Comparison of ENCODE assay signal across 8 mouse cellular contexts in genomic region chr15:79774117-79775027, GRCm38 (mm10). TPM values are rescaled to one million over a fixed set of nuclear protein-coding genes. Genes with fewer than 3 reads are reported as not detected.
DNase-seq lines count a peak whose midpoint lies in the region; ATAC-seq lines count a peak whose summit lies in the region.

No protein-coding gene starts in this region.

- DNase-seq in ES-CJ7 (ENCODE audit: low read depth, low spot score) = peak; percentile 99
- DNase-seq in cerebellum, adult 11 months = peak; percentile 95
- DNase-seq in forebrain, embryonic 14.5 days (ENCODE audit: low spot score) = peak; percentile 100
- peak; percentile 94 to 97 for DNase-seq in heart, postnatal 14 days
- peak; percentile 96 for DNase-seq in layer of hippocampus, adult 11-12 months (ENCODE audit: low spot score)
- peak; percentile 98 for DNase-seq in lung, adult 18-20 months
- DNase-seq in testis, postnatal 14 days (ENCODE audit: low spot score) = peak; percentile 96

- intact Hi-C loops in heart, postnatal 14 days (cut with DNase I) = no loop called here

- ATAC-seq in forebrain, embryonic 14.5 days = peak; percentile 98
- ATAC-seq in neural tube, embryonic 15.5 days (ENCODE audit: low FRiP score) = peak; percentile 97

- H3K36me3 ChIP-seq in forebrain, embryonic 14.5 days (ENCODE audit: control insufficient read depth, insufficient read depth, low read length) = no peaks in the 10 kb centered on the region
- H3K36me3 ChIP-seq in neural tube, embryonic 15.5 days = no peaks in the 10 kb centered on the region

- H3K9ac ChIP-seq in forebrain, embryonic 14.5 days (ENCODE audit: low read length) = peak overlapping the region; percentile 75
- peak overlapping the region; percentile 81 for H3K9ac ChIP-seq in neural tube, embryonic 15.5 days (replicated peaks)

- no peaks in the 10 kb centered on the region for H3K27me3 ChIP-seq in forebrain, embryonic 14.5 days (replicated peaks; ENCODE audit: control insufficient read depth, insufficient read depth, low read length)
- no peaks in the 10 kb centered on the region for H3K27me3 ChIP-seq in neural tube, embryonic 15.5 days (replicated peaks)

- H3K4me1 ChIP-seq in forebrain, embryonic 14.5 days (ENCODE audit: control insufficient read depth, insufficient read depth, low read length) = peaks cover 15% of the 10 kb centered on the region
- peaks cover 45% of the 10 kb centered on the region for H3K4me1 ChIP-seq in neural tube, embryonic 15.5 days

- H3K27ac ChIP-seq in forebrain, embryonic 14.5 days (ENCODE audit: low read depth, low read length) = peak overlapping the region; percentile 9; the same call in 1 of the 2 replicates
- peak overlapping the region; percentile 84 for H3K27ac ChIP-seq in neural tube, embryonic 15.5 days (replicated peaks)

- no peaks in the 10 kb centered on the region for H3K9me3 ChIP-seq in forebrain, embryonic 14.5 days (replicated peaks; ENCODE audit: control insufficient read depth, low read length)
- no peaks in the 10 kb centered on the region for H3K9me3 ChIP-seq in neural tube, embryonic 15.5 days (replicated peaks)

- H3K4me2 ChIP-seq in forebrain, embryonic 14.5 days (ENCODE audit: low read length) = peak overlapping the region; percentile 90
- H3K4me2 ChIP-seq in neural tube, embryonic 15.5 days = peak overlapping the region; percentile 84

- WGBS in forebrain, embryonic 14.5 days = under 1% methylated on average over 50 of the region's 50 CpGs
- WGBS in neural tube, embryonic 15.5 days = under 1% methylated on average over 43 of the region's 50 CpGs

- H3K4me3 ChIP-seq in forebrain, embryonic 14.5 days (ENCODE audit: low read depth, low read length) = peak overlapping the region; percentile 75
- H3K4me3 ChIP-seq in neural tube, embryonic 15.5 days (replicated peaks) = peak overlapping the region; percentile 91

RNA-seq across cellular contexts. Expression of gene Dnal4, which starts 3.3 kb away (rescaled TPM):
- 96.1 and 101 TPM in 2 replicates for polyA plus RNA-seq in forebrain, embryonic 14.5 days (2014; fragmentation: Nextera tagmentation; extraction: Ambion mirVana)
- total RNA-seq in heart, postnatal 14 days (2021) = 10 to 100 TPM; 21.6 to 22.2 TPM
- 58.4 and 63.7 TPM in 2 replicates for polyA plus RNA-seq in neural tube, embryonic 15.5 days (2015; fragmentation: Nextera tagmentation; extraction: Ambion mirVana)

RNA-seq across cellular contexts. Expression of gene Nptxr, which starts 30.2 kb away (rescaled TPM):
- polyA plus RNA-seq in forebrain, embryonic 14.5 days (2014; fragmentation: Nextera tagmentation; extraction: Ambion mirVana) = 7.6 and 8.5 TPM in 2 replicates
- 1 to 10 TPM; 2.1 to 2.6 TPM for total RNA-seq in heart, postnatal 14 days (2021)
- polyA plus RNA-seq in neural tube, embryonic 15.5 days (2015; fragmentation: Nextera tagmentation; extraction: Ambion mirVana) = 39.9 and 49.0 TPM in 2 replicates

RNA-seq across cellular contexts. Expression of gene Sun2, which starts 32.0 kb away (rescaled TPM):
- 4.8 and 7.6 TPM in 2 replicates for polyA plus RNA-seq in forebrain, embryonic 14.5 days (2014; fragmentation: Nextera tagmentation; extraction: Ambion mirVana)
- 10 to 100 TPM; 70.6 to 73.4 TPM for total RNA-seq in heart, postnatal 14 days (2021)
- 5.5 and 6.2 TPM in 2 replicates for polyA plus RNA-seq in neural tube, embryonic 15.5 days (2015; fragmentation: Nextera tagmentation; extraction: Ambion mirVana)

RNA-seq across cellular contexts. Expression of gene Npcd, which starts 59.7 kb away (rescaled TPM):
- polyA plus RNA-seq in forebrain, embryonic 14.5 days (2014; fragmentation: Nextera tagmentation; extraction: Ambion mirVana) = not detected in 2 replicates
- under 1 TPM in 1 of 2 experiments, not detected in 1; 0.31 TPM for total RNA-seq in heart, postnatal 14 days (2021)
- 0.42 and 0.72 TPM in 2 replicates for polyA plus RNA-seq in neural tube, embryonic 15.5 days (2015; fragmentation: Nextera tagmentation; extraction: Ambion mirVana)

Comparison
In these comparisons a context has a peak if more than half of its experiments do, and no peak if none do; other contexts are left out.
1. Peak in every context shown above with its lines: DNase-seq, ATAC-seq, H3K4me3 ChIP-seq and H3K27ac ChIP-seq.